Mouse (Mus musculus): ENCODE measurements around the gene Tspan18. TPM values are rescaled to one million over a fixed set of nuclear protein-coding genes. Genes with fewer than 3 reads are reported as not detected.

Gene Tspan18
- polyA plus RNA-seq, 1 experiment, result 1.0 TPM

GRCm38 (mm10) chr2:93257634-93258033 is 76.7 kb downstream of the Tspan18 start:
- H3K9ac ChIP-seq (ENCODE audit: low read depth, poor library complexity, severe bottlenecking), result no peak overlapping the region
- no peak overlapping the region for H3K4me3 ChIP-seq (ENCODE audit: low read depth, low read length)
- H3K36me3 ChIP-seq (ENCODE audit: control insufficient read depth, insufficient read depth, low read length, poor library complexity, severe bottlenecking), result no peaks in the 10 kb centered on the region
- no peaks in the 10 kb centered on the region for H3K27me3 ChIP-seq (ENCODE audit: control insufficient read depth, insufficient read depth, low read length, poor library complexity, severe bottlenecking)
- no peak for TF ChIP-seq EP300 (IDR thresholded peaks at IDR 0.05; ENCODE audit: insufficient read depth, low read depth, low read length)
- H3K27ac ChIP-seq (ENCODE audit: insufficient read depth, low read length), result no peak overlapping the region
- no peaks in the 10 kb centered on the region for H3K9me3 ChIP-seq (replicated peaks; ENCODE audit: control insufficient read depth, insufficient read depth, low read length, poor library complexity, severe bottlenecking)
- no peaks in the 10 kb centered on the region for H3K4me1 ChIP-seq (ENCODE audit: control insufficient read depth, insufficient read depth, low read length)

DNA sequence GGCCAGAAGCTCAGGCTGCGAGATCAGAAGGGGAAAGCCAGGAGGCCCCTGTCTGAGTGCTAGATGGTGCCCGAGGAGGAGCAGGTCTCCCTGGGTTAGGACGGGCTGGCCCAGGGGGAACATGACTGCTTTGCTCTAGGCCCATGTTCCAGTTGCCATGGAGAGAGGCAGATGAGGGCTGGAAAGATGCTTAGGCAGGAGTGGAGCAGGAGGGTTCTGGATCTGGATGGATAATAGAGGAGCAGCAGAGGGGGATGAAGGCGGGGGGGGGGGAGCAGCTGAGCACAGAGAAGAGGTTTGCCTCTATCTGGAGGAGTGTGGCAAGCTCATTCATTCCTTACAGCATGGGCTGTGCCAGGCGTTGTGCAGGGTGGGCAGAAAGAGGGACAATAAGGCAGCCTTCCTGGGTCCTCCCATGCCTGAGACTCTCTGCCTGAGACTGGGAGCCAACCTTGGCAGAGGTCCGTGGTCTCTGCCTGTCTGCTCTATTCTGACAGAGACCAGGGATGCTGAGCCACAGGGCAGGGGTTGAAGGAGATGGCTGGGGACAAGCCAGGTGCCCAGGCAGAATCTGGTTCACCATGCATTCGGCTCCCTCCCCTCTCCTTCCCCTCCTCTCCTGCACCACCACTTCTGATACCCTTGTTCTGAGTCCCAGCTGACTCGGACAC is 77.4 kb downstream of the Tspan18 start:
- Histone ChIP-seq H3K9me3 (replicated peaks; ENCODE audit: control insufficient read depth, insufficient read depth, low read length, poor library complexity, severe bottlenecking) (no peaks in the 10 kb centered on the region), H3K9ac (ENCODE audit: low read depth, poor library complexity, severe bottlenecking) (no peak overlapping the region), H3K4me1 (ENCODE audit: control insufficient read depth, insufficient read depth, low read length) (no peaks in the 10 kb centered on the region), H3K36me3 (ENCODE audit: control insufficient read depth, insufficient read depth, low read length, poor library complexity, severe bottlenecking) (no peaks in the 10 kb centered on the region), H3K4me3 (ENCODE audit: low read depth, low read length) (no peak overlapping the region), H3K27ac (ENCODE audit: insufficient read depth, low read length) (no peak overlapping the region), H3K27me3 (ENCODE audit: control insufficient read depth, insufficient read depth, low read length, poor library complexity, severe bottlenecking) (no peaks in the 10 kb centered on the region)
- TF ChIP-seq CTCF (IDR thresholded peaks at IDR 0.05; ENCODE audit: low read depth, low read length), result no peak
- TF ChIP-seq POLR2A (IDR thresholded peaks at IDR 0.05; ENCODE audit: insufficient read depth, low read length), result no peak
- no peak for TF ChIP-seq EP300 (IDR thresholded peaks at IDR 0.05; ENCODE audit: insufficient read depth, low read depth, low read length)

- no peaks in the 10 kb centered on the region for H3K27me3 ChIP-seq (ENCODE audit: control insufficient read depth, insufficient read depth, low read length, poor library complexity, severe bottlenecking)
- no peaks in the 10 kb centered on the region for H3K36me3 ChIP-seq (ENCODE audit: control insufficient read depth, insufficient read depth, low read length, poor library complexity, severe bottlenecking)
- no peaks in the 10 kb centered on the region for H3K4me1 ChIP-seq (ENCODE audit: control insufficient read depth, insufficient read depth, low read length)
- no peak overlapping the region for H3K9ac ChIP-seq (ENCODE audit: low read depth, poor library complexity, severe bottlenecking)
- no peaks in the 10 kb centered on the region for H3K9me3 ChIP-seq (replicated peaks; ENCODE audit: control insufficient read depth, insufficient read depth, low read length, poor library complexity, severe bottlenecking)
- H3K27ac ChIP-seq (ENCODE audit: insufficient read depth, low read length), result no peak overlapping the region
- no peak overlapping the region for H3K4me3 ChIP-seq (ENCODE audit: low read depth, low read length)
- TF ChIP-seq POLR2A (IDR thresholded peaks at IDR 0.05; ENCODE audit: insufficient read depth, low read length) (no peak), EP300 (IDR thresholded peaks at IDR 0.05; ENCODE audit: insufficient read depth, low read depth, low read length) (no peak), CTCF (IDR thresholded peaks at IDR 0.05; ENCODE audit: low read depth, low read length) (no peak)
Measured at GRCm38 (mm10) chr2:93252356-93252755, 81.9 kb downstream of the Tspan18 start.

DNA sequence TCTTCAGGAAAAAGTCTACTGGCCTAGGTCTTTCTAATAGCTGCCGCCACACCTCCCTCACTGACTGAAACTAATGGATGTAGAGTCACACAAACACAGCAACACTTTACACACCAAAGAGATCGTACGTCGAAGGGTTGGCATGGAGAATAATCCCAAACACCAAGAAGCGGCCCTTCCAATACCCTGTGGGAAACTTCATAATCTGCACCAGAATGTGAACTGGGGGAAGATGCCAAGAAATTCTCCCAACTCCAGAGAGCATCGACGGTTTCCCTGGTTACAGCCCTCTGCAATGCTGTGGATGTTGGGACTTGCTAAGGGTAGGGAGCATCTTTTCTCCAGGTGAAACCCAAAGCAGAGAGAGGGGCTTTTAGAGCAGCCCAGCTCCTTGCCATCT is 83.7 kb downstream of the Tspan18 start:
- Histone ChIP-seq H3K9ac (ENCODE audit: low read depth, poor library complexity, severe bottlenecking) (no peak overlapping the region), H3K4me1 (ENCODE audit: control insufficient read depth, insufficient read depth, low read length) (no peaks in the 10 kb centered on the region), H3K4me3 (ENCODE audit: low read depth, low read length) (no peak overlapping the region), H3K27ac (ENCODE audit: insufficient read depth, low read length) (no peak overlapping the region), H3K27me3 (ENCODE audit: control insufficient read depth, insufficient read depth, low read length, poor library complexity, severe bottlenecking) (no peaks in the 10 kb centered on the region), H3K36me3 (ENCODE audit: control insufficient read depth, insufficient read depth, low read length, poor library complexity, severe bottlenecking) (no peaks in the 10 kb centered on the region), H3K9me3 (replicated peaks; ENCODE audit: control insufficient read depth, insufficient read depth, low read length, poor library complexity, severe bottlenecking) (no peaks in the 10 kb centered on the region)
- TF ChIP-seq EP300 (IDR thresholded peaks at IDR 0.05; ENCODE audit: insufficient read depth, low read depth, low read length) (no peak), POLR2A (IDR thresholded peaks at IDR 0.05; ENCODE audit: insufficient read depth, low read length) (no peak), CTCF (IDR thresholded peaks at IDR 0.05; ENCODE audit: low read depth, low read length) (no peak)

DNA sequence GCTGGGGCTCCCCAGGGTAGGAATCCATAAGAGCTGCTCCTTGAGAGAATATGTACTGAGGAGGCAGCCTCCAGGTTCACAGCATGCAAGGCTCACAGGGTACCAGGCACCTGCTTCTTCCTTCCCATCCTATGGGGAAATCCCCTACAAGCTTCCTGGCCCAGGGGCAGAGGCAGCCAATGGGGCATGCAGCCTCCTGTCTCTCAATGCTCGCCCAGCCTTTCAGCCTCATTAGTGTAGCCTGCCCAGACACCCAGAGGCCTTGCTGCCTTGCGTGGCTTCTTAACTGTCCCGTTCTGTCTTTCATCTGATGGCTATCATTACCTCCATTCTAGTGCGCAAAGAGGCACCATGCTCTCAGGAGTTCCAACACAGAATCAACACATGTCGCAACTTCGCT is 85.2 kb downstream of the Tspan18 start:
- no peak overlapping the region for H3K27ac ChIP-seq (ENCODE audit: insufficient read depth, low read length)
- TF ChIP-seq CTCF (IDR thresholded peaks at IDR 0.05; ENCODE audit: low read depth, low read length) (no peak), EP300 (IDR thresholded peaks at IDR 0.05; ENCODE audit: insufficient read depth, low read depth, low read length) (no peak), POLR2A (IDR thresholded peaks at IDR 0.05; ENCODE audit: insufficient read depth, low read length) (no peak)

GRCm38 (mm10) chr2:93244090-93244443 is 90.2 kb downstream of the Tspan18 start:
- no peaks in the 10 kb centered on the region for H3K9me3 ChIP-seq (replicated peaks; ENCODE audit: control insufficient read depth, insufficient read depth, low read length, poor library complexity, severe bottlenecking)
- H3K36me3 ChIP-seq (ENCODE audit: control insufficient read depth, insufficient read depth, low read length, poor library complexity, severe bottlenecking), result no peaks in the 10 kb centered on the region
- no peak overlapping the region for H3K4me3 ChIP-seq (ENCODE audit: low read depth, low read length)
- H3K27me3 ChIP-seq (ENCODE audit: control insufficient read depth, insufficient read depth, low read length, poor library complexity, severe bottlenecking), result no peaks in the 10 kb centered on the region
- no peaks in the 10 kb centered on the region for H3K4me1 ChIP-seq (ENCODE audit: control insufficient read depth, insufficient read depth, low read length)
- no peak overlapping the region for H3K9ac ChIP-seq (ENCODE audit: low read depth, poor library complexity, severe bottlenecking)
- no peak for TF ChIP-seq CTCF (IDR thresholded peaks at IDR 0.05; ENCODE audit: low read depth, low read length)
- no peak for TF ChIP-seq POLR2A (IDR thresholded peaks at IDR 0.05; ENCODE audit: insufficient read depth, low read length)
- no peak for TF ChIP-seq EP300 (IDR thresholded peaks at IDR 0.05; ENCODE audit: insufficient read depth, low read depth, low read length)
- H3K27ac ChIP-seq (ENCODE audit: insufficient read depth, low read length), result no peak overlapping the region

More for the DNA sequence above, 85.2 kb downstream of the Tspan18 start:
- Histone ChIP-seq H3K9me3 (replicated peaks; ENCODE audit: control insufficient read depth, insufficient read depth, low read length, poor library complexity, severe bottlenecking) (no peaks in the 10 kb centered on the region), H3K9ac (ENCODE audit: low read depth, poor library complexity, severe bottlenecking) (no peak overlapping the region), H3K36me3 (ENCODE audit: control insufficient read depth, insufficient read depth, low read length, poor library complexity, severe bottlenecking) (no peaks in the 10 kb centered on the region), H3K27me3 (ENCODE audit: control insufficient read depth, insufficient read depth, low read length, poor library complexity, severe bottlenecking) (no peaks in the 10 kb centered on the region), H3K4me3 (ENCODE audit: low read depth, low read length) (no peak overlapping the region), H3K4me1 (ENCODE audit: control insufficient read depth, insufficient read depth, low read length) (no peaks in the 10 kb centered on the region)
